Mouse (Mus musculus): ENCODE data around the gene Ptprb.

Gene Ptprb

GRCm38 (mm10) chr10:116275280-116275679, at the start of gene Ptprb:
Gene Ptprb (plus strand): TSS chr10:116275523.
- no peak for DNase-seq (ENCODE audit: extremely low spot score, low spot score)

- no peak for DNase-seq (ENCODE audit: extremely low spot score, low spot score)
Observed at GRCm38 (mm10) chr10:116235299-116235698, 40.0 kb upstream of the Ptprb start.

GRCm38 (mm10) chr10:116242200-116242599, 33.1 kb upstream of the Ptprb start:
- no peak for DNase-seq (ENCODE audit: extremely low spot score, low spot score)

- no peak for DNase-seq (ENCODE audit: extremely low spot score, low spot score)
Observed at GRCm38 (mm10) chr10:116243373-116243772, 31.9 kb upstream of the Ptprb start.

- no peak for DNase-seq (ENCODE audit: extremely low spot score, low spot score)
Observed at GRCm38 (mm10) chr10:116245632-116246031, 29.7 kb upstream of the Ptprb start.

- no peak for DNase-seq (ENCODE audit: extremely low spot score, low spot score)
Observed at GRCm38 (mm10) chr10:116252668-116253067, 22.7 kb upstream of the Ptprb start.

GRCm38 (mm10) chr10:116253972-116254371, 21.4 kb upstream of the Ptprb start:
- DNase-seq (ENCODE audit: extremely low spot score, low spot score) = no peak

- DNase-seq (ENCODE audit: extremely low spot score, low spot score) = no peak
Observed at GRCm38 (mm10) chr10:116259298-116259697, 16.0 kb upstream of the Ptprb start.

GRCm38 (mm10) chr10:116260658-116261433, 14.5 kb upstream of the Ptprb start:
- DNase-seq (ENCODE audit: extremely low spot score, low spot score) = no peak

GRCm38 (mm10) chr10:116261559-116261958, 13.8 kb upstream of the Ptprb start:
- DNase-seq (ENCODE audit: extremely low spot score, low spot score) = no peak

- no peak for DNase-seq (ENCODE audit: extremely low spot score, low spot score)
Observed at GRCm38 (mm10) chr10:116264521-116264920, 10.8 kb upstream of the Ptprb start.

GRCm38 (mm10) chr10:116266561-116267433, 8.5 kb upstream of the Ptprb start:
- DNase-seq (ENCODE audit: extremely low spot score, low spot score) = no peak

GRCm38 (mm10) chr10:116267434-116267822, 7.9 kb upstream of the Ptprb start:
- no peak for DNase-seq (ENCODE audit: extremely low spot score, low spot score)

- DNase-seq (ENCODE audit: extremely low spot score, low spot score) = no peak
Observed at GRCm38 (mm10) chr10:116268343-116268742, 7.0 kb upstream of the Ptprb start.

- no peak for DNase-seq (ENCODE audit: extremely low spot score, low spot score)
Observed at GRCm38 (mm10) chr10:116270646-116271469, 4.5 kb upstream of the Ptprb start.

GRCm38 (mm10) chr10:116271470-116271915, 3.8 kb upstream of the Ptprb start:
- DNase-seq (ENCODE audit: extremely low spot score, low spot score) = no peak

- no peak for DNase-seq (ENCODE audit: extremely low spot score, low spot score)
Observed at GRCm38 (mm10) chr10:116272156-116272555, 3.2 kb upstream of the Ptprb start.

- no peak for DNase-seq (ENCODE audit: extremely low spot score, low spot score)
Observed at GRCm38 (mm10) chr10:116286697-116287344, 11.5 kb downstream of the Ptprb start.

- DNase-seq (ENCODE audit: extremely low spot score, low spot score) = no peak
Observed at GRCm38 (mm10) chr10:116288130-116288529, 12.8 kb downstream of the Ptprb start.

GRCm38 (mm10) chr10:116290483-116290882, 15.2 kb downstream of the Ptprb start:
- DNase-seq (ENCODE audit: extremely low spot score, low spot score) = no peak
